Mouse (Mus musculus) urinary bladder, postnatal 25 days (tissue): ENCODE data around the gene Lrp8.

Source experiments
- DNase-seq: peaks from one replicate; pipeline ENCODE4 v3.0.0; 2022; ENCODE audit warnings: low spot score

The Lrp8 gene

DNA sequence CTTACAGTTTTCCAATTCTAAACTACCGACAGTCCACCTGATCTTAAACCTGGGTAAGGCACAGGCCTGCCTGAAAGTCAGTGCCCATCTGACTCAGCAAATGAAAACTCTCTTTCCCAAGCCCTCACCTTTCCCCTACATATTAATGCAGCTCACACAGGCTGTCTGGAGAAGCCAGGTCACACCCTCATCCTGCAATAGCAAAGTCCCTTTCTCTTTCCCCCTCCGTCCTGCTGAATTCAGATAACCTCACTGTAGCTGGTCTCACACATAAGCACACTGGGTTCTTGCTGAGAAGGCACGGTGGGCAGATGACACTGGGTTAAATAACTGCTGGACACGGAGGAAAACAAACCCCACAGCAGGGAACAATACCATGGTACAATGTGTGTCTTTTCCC lies 119.9 kb downstream of the Lrp8 start:
- peak; percentile 28 for DNase-seq

DNA sequence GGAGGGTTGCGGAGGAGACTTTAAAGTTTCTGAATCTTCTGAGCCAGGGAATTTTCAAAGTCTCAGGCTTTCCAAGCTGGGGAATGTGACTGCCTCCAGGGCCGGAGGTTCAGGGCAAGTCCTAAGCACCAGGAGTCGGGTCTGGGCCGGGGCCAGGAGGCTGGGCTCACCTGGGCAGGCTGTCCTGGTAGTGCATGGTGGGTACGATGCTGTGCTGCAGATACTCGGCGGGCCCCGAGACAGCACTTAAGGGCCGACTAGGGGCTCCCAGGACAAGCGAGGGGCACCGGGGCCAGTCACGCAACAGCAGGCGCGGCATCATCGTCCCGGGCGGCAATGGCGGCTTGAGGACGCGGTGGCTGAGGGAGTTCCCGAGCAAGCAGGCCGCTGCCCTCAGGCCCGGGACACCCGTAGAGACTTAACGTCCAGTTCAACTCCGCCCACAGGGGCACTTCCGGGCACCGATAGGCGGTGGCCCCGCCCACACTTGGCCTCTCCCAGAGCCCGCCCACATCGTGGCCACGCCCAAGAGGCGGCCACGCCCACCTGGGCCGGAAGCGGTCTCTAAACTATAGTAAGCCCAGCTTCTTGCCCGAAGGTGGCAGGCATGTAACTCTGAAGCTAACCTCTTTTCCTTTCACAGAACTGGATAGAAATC lies 121.2 kb downstream of the Lrp8 start, which contains the start of gene Cpt2:
Cpt2 (minus strand) TSS at position 466 of the 658 bp plus-strand sequence.
- peak; percentile 96 for DNase-seq

GRCm38 (mm10) chr4:107923803-107924194 lies 121.7 kb downstream of the Lrp8 start:
- DNase-seq: no peak
